Mouse (Mus musculus): Measurements from ENCODE around the gene Cybc1.

Gene Cybc1

DNA sequence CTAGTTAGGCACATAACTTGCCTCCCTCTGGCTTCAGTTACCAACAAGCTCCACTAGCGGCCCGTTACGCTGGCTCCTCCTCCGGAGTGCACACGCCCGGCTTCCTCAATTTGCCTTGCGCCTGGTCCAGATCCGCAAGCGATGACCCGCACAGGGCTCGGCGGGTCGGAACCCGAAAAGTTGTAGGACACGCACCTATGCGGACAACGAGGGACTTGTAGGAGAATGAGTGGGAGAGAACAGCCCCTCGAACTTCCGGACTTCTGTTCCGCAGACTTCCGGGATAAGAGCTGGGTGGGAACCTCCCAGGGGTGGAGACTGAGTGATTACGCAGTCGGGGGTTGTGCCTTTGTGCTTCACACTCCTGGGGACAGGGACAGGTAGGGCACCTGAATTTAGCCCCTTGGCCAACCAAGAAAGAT is at the start of gene Cybc1:
Gene Cybc1 (minus strand): TSS at position 305 of the 422 bp plus-strand sequence.
- peak; percentile 88 for DNase-seq

DNA sequence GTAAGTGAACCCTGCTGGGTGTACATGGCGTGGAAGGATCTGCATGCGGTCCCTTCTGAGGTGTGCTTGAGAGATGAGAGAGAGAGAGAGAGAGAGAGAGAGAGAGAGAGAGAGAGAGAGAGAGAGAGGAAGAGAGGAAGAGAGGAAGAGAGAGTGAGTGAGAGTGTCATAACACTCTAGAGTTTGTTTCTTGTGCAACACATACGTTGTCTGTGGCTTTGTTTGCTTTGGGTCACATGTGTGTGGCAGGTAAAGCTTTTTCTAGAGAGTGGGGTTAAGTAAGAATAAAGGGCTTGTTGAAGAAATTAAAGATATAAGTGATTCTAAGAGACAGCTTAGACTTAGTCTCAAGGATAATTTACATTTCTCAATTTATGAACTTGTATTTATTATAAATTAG is 48.9 kb upstream of the Cybc1 start:
- no peak for DNase-seq

- no peak for DNase-seq
These were observed 48.4 kb upstream of the Cybc1 start for GRCm38 (mm10) chr11:121277516-121277915.

DNA sequence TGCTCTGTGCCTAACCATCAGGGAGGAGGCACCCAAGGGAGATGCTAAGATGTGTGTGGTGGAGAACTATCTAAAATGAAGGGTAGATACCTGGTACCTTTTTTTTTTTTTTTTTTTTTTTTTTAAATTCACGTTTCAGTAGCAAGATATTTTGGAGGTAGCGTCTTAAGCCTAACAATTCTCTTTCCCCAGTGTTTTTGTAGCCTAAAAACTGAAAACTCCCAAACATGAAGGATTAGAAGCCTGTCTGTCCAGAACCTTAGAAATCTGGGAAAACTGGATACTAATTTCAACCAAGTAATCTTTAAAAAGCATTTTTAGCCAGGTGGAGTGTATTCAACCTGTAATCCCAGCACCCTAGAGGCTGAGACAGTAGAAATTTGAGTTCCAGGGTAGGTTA is 32.0 kb upstream of the Cybc1 start:
- DNase-seq: no peak

DNA sequence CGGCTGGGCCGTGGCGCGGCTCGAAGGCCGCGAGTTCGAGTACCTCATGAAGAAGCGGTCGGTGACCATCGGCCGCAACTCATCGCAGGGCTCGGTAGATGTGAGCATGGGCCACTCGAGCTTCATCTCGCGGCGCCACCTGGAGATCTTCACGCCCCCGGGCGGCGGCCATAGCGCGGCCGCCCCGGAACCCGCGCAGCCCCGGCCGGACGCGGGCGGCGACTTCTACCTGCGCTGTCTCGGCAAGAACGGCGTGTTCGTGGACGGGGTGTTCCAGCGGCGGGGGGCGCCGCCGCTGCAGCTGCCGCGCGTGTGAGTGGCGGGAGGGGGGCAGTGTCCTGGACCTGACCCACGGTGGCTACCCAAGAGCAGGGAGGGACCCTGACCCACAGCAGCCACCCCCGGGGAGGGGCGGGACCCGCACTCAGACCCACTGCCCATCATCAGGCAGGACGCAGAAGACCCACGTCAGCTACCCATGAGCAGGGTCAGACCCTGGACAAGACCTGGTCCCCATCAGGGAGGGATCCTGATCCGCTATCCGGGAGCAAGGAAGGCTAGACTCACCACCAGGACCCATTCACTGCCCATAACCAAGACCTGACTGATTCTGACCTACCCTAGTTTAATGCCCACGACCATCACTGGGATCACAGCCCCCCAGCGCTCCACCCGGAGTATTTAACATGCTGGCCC is 31.2 kb upstream of the Cybc1 start:
- peak; percentile 34 for DNase-seq

DNA sequence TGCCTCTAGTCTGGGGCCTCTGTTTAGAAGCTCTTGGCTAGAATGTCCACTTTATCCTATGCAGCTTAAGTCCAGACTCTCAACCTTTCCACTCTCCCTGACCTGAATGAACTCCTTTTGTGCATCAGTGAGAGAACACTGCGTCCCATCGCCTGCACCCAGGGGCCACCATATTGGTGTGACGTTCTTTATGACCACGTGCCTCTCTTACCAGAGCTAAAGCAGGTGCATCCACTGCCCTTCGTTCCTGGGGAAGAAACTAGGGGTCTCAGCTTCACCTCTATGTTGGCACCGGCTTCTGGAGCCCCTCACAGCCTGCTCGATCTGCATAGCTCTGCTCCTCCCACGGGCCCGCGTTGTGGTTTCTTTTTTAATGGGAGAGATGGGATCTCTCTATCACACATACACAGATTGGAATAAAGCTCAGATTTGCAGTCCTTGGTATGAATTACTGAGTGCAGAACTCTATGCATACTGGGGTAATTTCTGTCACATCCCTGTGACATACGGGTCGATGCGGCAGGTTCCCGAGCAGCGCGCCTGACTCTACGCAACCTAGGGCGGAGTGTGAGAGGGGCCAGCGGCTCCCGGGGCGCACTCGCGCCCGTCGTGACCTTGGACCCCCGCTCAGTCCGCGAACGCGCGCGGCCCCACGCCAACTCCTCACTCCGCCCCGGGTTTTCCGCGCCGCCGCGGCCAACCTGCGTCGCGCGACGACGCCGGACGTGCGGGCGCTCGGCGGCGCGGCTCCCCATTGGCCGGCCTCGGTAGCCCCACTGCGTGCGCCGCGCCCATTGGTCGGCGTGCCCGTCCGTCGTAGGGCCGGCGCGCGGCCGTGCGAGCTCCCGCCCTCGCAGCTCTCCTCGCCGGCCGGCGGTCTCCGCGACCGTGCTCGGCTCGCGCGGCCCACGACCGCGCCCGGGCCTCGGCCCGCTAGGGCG is 30.3 kb upstream of the Cybc1 start, which contains the start of gene Foxk2:
Gene Foxk2 (plus strand): TSS at position 831 of the 941 bp plus-strand sequence.
- peak; percentile 86 for DNase-seq

- no peak for DNase-seq
These were observed 21.1 kb upstream of the Cybc1 start for GRCm38 (mm10) chr11:121250196-121250595.

DNA sequence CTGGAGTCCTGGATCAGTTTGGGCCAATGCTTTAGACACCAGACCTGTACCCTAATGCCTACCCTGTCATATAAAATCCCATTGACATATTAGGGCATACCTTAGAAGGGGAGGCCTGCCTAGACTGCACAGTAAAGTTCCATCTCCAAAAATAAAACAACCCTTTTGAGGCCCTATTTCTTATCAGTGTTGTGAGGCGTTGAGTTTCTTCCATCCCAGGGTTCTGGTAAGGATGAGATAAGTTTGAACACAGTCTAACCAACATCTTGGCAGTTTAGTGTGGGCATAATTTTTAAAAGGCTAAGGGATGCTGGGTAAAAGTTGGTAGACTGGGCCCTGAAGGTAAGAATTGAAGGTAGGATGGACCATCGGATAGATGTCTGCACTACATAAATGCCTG is 10.5 kb upstream of the Cybc1 start:
- no peak for DNase-seq

- peak; percentile 68 for DNase-seq
These were observed 8.4 kb upstream of the Cybc1 start for GRCm38 (mm10) chr11:121237345-121238128.

DNA sequence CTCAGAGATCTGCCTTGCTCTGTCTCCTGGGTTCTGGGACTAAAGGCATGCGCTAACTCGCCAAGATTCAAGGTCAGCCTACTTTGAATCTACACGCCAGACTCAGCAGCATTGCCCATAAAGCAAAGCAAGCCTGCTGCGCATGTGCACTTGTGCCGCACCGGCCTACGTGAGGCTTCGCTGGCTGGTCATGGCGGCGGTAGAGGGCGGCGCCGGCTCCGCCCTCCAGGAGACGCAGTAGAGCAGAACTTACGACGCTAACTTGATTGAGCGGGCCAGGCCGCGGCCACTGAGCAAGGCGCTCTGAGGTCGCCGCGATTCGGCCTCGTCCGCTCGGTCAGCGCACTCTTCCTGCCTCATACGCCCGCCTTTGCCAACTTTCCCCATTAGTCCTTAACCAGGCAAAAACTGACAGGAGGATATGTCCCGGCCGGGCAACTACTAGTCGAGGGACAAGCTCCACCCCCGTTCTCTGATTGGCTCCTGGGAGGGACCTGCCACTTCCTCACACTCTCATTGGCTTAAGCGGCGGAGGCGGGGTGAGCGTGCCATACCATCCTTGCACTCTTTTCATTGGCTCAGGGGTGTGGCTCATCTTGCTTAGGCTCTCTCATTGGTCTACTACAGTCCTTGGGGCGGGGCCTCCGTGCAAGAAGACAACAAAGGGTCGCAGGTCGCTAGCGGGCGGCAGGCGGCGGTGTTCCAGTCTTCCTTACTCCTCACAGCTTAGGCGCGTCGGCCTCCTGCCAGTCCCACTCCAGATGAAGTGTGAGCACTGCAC is 7.6 kb upstream of the Cybc1 start, which contains the start of gene Narf:
Gene Narf (plus strand): TSS at position 690 of the 781 bp plus-strand sequence.
- DNase-seq: peak; percentile 100

GRCm38 (mm10) chr11:121235475-121236238 is 6.5 kb upstream of the Cybc1 start:
- DNase-seq: peak; percentile 40

DNA sequence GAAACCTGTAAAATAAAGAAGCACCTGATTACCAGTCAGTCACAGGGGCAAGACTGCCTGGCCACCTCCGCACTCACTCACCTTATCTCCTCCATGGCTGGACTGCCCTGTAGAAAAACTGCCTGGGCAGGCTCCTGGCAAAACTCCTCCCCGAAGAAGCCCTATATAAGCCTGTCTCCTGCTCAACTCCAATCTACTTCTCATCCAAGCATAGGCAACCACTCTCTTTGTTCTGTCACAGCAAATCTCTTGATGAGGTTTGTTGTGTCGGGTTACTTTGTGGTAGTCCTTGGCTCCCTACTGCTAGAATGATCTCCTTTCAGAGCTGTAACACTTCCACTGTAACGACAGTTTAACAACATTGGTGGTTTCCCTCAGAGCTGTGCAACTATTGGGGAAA is 3.6 kb upstream of the Cybc1 start:
- DNase-seq: no peak

- DNase-seq: no peak
These were observed 2.6 kb upstream of the Cybc1 start for GRCm38 (mm10) chr11:121231628-121232291.

GRCm38 (mm10) chr11:121231191-121231590 is 2.1 kb upstream of the Cybc1 start:
- peak; percentile 79 for DNase-seq

GRCm38 (mm10) chr11:121228129-121229017 is 749 bp downstream of the Cybc1 start:
- DNase-seq: no peak

- DNase-seq: no peak
These were observed 7.7 kb downstream of the Cybc1 start for GRCm38 (mm10) chr11:121221321-121222010.

DNA sequence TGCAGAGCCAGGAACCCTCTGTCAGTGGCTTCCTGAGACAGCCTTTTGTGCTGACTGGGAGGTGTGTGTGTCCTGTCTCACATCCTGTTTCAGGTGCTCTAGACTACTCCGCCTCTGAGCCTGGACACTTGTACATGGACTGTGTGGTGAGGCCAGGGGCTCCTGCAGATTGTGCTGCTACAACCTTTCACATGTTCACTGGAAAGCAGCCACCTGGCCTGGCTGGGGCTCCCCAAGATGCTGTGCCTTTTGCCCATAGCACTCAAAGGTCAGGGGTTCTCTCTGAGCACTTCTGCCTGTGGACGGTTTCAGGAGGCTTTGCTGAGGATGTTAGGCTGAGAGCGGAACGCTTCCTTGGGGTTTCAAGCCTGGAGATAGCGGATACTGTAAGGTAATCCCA is 8.4 kb downstream of the Cybc1 start:
- no peak for DNase-seq

- no peak for DNase-seq
These were observed 9.3 kb downstream of the Cybc1 start for GRCm38 (mm10) chr11:121219776-121220175.

GRCm38 (mm10) chr11:121216831-121217230 is 12.3 kb downstream of the Cybc1 start:
- no peak for DNase-seq

All from kidney, adult 11 months (tissue).